Mouse (Mus musculus): ENCODE results near the gene Avil.
"Not testable (repeated sequence)": the region's sequence is repeated elsewhere in the genome, so short reads cannot be mapped to it uniquely, and the experiment has no call there.

Avil gene

GRCm38 (mm10) chr10:127059174-127059967 lies 58.9 kb downstream of the Avil start:
- no peak for DNase-seq (ENCODE audit: low read depth, low spot score)

GRCm38 (mm10) chr10:127059968-127060916 lies 59.7 kb downstream of the Avil start, which contains the start of gene March9:
March9 (minus strand) TSS chr10:127060184.
- peak; percentile 81 for DNase-seq (ENCODE audit: low read depth, low spot score)

GRCm38 (mm10) chr10:127061085-127061484 lies 60.6 kb downstream of the Avil start:
- no peak for DNase-seq (ENCODE audit: low read depth, low spot score)

- no peak for DNase-seq (ENCODE audit: low read depth, low spot score)
These were observed 61.0 kb downstream of the Avil start for GRCm38 (mm10) chr10:127061513-127061912.

- DNase-seq (ENCODE audit: low read depth, low spot score) = not testable (repeated sequence)
These were observed 61.6 kb downstream of the Avil start for GRCm38 (mm10) chr10:127062101-127062500.

GRCm38 (mm10) chr10:127062503-127062902 lies 62.0 kb downstream of the Avil start:
- no peak for DNase-seq (ENCODE audit: low read depth, low spot score)

GRCm38 (mm10) chr10:127063239-127063872 lies 62.8 kb downstream of the Avil start, which contains the start of gene Cdk4:
Cdk4 (plus strand) TSS chr10:127063534.
- peak; percentile 100 for DNase-seq (ENCODE audit: low read depth, low spot score)

- no peak for DNase-seq (ENCODE audit: low read depth, low spot score)
These were observed 63.7 kb downstream of the Avil start for GRCm38 (mm10) chr10:127063913-127064870.

- DNase-seq (ENCODE audit: low read depth, low spot score) = no peak
These were observed 65.5 kb downstream of the Avil start for GRCm38 (mm10) chr10:127065981-127066380.

GRCm38 (mm10) chr10:127066519-127067018 lies 66.1 kb downstream of the Avil start:
- DNase-seq (ENCODE audit: low read depth, low spot score) = no peak

- no peak for DNase-seq (ENCODE audit: low read depth, low spot score)
These were observed 68.0 kb downstream of the Avil start for GRCm38 (mm10) chr10:127068360-127069038.

- DNase-seq (ENCODE audit: low read depth, low spot score) = peak; percentile 75
These were observed 69.0 kb downstream of the Avil start for GRCm38 (mm10) chr10:127069281-127070189.

Data from ES-CJ7 (cell line).